Mouse (Mus musculus): ENCODE measurements around the gene Kctd11. TPM values are rescaled to one million over a fixed set of nuclear protein-coding genes. Genes with fewer than 3 reads are reported as not detected.

The Kctd11 gene
- total RNA-seq, 2 experiments from 2014 or later: 1.3 to 1.5 TPM

DNA sequence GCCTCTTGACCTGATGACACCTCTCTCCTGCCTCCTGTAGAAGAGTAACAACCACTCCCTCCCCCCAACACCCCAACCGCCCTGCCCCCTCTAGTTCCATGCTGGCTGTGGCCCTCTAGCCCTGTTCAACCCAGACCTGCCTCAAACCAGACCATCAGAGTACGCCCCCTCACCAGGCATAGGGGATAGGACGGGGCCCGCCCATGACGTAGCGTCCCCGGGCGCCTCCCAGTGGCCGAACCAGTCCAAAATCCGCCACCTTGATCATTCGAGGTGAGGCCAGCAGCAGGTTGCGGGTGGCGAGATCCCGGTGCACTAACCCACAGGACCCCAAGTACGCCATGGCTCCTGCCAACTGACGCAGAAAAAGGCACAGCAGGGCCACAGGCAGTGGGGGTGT lies 25.9 kb downstream of the Kctd11 start:
- no peak for DNase-seq (ENCODE audit: extremely low spot score in 1 of 2, low spot score in 2 of 2)
- no peak overlapping the region for H3K4me3 ChIP-seq
- TF ChIP-seq CTCF (IDR thresholded peaks at IDR 0.05): peak; percentile 46
- H3K27ac ChIP-seq: no peak overlapping the region
- intact Hi-C loops (cut with DNase I): no loop called here

DNA sequence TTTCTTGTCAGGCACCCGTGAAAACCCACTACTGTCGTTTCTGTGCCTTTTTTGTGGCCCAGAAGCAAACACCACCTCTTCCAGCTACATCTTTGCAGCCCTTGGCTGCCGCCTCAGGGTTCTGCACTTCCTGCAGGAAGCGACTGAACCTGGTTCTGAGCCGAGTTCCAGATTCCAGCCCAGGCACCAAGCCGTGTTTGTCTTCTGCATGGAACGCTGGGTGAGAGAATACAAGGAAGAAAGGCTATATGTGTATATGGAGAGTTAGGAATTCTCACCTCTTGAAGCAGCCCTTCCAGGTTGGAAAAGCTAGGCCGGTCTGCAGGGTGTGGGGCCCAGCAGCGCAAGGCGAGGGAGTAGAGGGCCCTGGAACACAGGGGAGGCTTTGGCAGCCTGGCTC lies 26.5 kb downstream of the Kctd11 start:
- intact Hi-C loops (cut with DNase I): no loop called here
- no peak for TF ChIP-seq CTCF (IDR thresholded peaks at IDR 0.05)
- DNase-seq (ENCODE audit: extremely low spot score in 1 of 2, low spot score in 2 of 2): no peak
- no peak overlapping the region for H3K27ac ChIP-seq
- no peak overlapping the region for H3K4me3 ChIP-seq

DNA sequence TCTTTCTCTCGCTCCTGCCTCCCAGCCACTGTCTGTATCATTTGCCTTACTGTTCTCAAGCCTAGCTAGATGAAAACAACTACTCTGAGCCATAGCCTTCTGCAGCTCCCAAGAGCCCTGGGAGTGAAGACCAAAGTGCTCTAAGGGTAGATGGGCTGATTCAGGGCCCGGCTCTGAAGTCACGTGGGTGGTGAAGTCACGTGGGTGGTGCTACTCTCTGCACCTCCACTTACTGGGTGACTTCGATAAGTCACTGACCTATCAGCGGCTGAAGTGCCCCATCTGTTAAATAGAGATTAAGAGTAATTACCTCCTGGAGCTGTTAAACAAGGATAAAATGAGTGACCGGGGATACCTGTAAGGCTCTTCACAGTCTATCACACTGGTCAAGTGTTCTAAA lies 27.2 kb downstream of the Kctd11 start:
- DNase-seq (ENCODE audit: extremely low spot score in 1 of 2, low spot score in 2 of 2): no peak
- H3K4me3 ChIP-seq: no peak overlapping the region
- intact Hi-C loops (cut with DNase I): no loop called here
- TF ChIP-seq CTCF (IDR thresholded peaks at IDR 0.05): no peak
- no peak overlapping the region for H3K27ac ChIP-seq

DNA sequence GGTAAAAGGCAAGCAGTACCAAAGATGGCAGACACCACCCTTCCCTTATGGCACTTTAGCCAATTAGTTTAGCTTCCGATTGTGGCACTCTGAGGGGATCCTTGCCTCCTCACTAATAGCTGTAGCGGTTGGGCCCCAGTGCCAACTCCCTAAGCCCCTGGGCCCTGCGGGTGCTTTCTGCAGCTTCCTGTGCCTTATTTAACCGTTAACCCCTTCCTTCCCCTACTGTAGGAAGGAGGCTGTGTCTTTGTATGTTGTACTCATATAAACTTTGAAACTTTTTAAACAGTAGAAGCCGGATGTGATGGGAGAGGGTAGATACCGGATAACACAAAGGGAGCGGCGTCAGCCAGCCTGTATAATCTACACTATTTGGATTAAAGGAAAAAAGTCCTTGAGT lies 30.5 kb downstream of the Kctd11 start:
- no peak for DNase-seq (ENCODE audit: extremely low spot score in 1 of 2, low spot score in 2 of 2)
- intact Hi-C loops (cut with DNase I): no loop called here
- TF ChIP-seq CTCF (IDR thresholded peaks at IDR 0.05): no peak
- no peak overlapping the region for H3K4me3 ChIP-seq
- H3K27ac ChIP-seq: no peak overlapping the region

DNA sequence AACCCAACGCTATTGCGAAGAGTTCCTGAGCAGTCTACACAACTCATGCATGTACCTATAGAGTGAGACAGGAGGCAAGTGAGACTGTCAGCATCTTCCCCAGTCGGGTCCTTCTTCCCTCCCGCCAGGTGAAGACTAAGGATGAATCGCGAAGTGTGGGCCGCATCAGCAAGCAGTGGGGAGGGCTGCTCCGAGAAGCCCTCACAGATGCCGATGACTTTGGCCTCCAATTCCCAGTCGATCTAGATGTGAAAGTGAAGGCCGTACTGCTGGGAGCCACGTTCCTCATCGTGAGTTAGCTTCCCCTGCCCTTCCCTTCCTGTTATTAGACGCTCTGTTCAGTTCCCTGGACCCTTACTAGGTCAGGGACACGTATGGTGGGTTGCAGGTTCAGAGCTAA lies 31.3 kb downstream of the Kctd11 start:
- intact Hi-C loops (cut with DNase I): no loop called here
- no peak for DNase-seq (ENCODE audit: extremely low spot score in 1 of 2, low spot score in 2 of 2)
- TF ChIP-seq CTCF (IDR thresholded peaks at IDR 0.05): no peak
- H3K27ac ChIP-seq: no peak overlapping the region
- no peak overlapping the region for H3K4me3 ChIP-seq

DNA sequence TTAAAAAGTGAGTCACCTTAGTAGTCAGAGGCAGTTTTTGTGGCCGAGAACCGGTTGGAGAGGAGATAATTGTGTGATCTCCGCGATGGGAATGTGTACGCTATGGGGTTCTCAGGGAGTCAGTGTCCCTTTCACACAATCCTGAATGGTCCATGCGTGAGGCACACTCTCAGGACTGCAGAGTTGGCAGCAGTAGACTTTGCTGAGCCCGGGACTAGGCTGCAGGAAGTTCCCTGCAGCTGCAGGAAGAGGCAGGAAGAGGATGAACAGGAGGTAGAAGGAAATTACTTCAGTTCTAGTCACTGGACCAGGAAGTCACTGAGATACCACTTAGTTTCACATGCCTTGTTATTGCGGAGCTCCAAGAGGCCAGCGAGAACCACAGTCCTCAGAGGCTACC lies 32.1 kb downstream of the Kctd11 start:
- intact Hi-C loops (cut with DNase I): no loop called here
- TF ChIP-seq CTCF (IDR thresholded peaks at IDR 0.05): no peak

DNA sequence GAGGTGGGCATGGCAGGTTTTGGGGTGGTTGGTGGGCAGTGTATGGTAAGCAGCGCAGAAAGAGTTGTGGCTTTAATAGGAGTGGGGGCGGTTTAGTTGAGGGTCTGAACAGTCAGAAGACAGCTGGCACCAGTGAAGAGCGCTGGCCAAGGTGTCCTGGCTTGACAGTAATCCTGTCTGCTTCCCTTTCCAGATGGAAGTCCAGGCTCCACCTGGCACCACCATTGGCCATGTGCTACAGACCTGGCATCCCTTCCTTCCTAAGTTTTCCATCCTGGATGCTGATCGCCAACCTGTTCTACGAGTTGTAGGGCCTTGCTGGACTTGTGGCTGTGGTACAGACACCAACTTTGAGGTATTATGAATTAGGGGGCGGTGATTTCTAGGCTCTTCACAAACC lies 33.2 kb downstream of the Kctd11 start:
- Histone ChIP-seq H3K4me3 (no peak overlapping the region), H3K27ac (no peak overlapping the region)
- DNase-seq (ENCODE audit: extremely low spot score in 1 of 2, low spot score in 2 of 2): no peak
- no peak for TF ChIP-seq CTCF (IDR thresholded peaks at IDR 0.05)
- intact Hi-C loops (cut with DNase I): no loop called here

More for the DNA sequence above, 32.1 kb downstream of the Kctd11 start:
- Histone ChIP-seq H3K27ac (no peak overlapping the region), H3K4me3 (no peak overlapping the region)
- DNase-seq (ENCODE audit: extremely low spot score in 1 of 2, low spot score in 2 of 2): no peak

DNA sequence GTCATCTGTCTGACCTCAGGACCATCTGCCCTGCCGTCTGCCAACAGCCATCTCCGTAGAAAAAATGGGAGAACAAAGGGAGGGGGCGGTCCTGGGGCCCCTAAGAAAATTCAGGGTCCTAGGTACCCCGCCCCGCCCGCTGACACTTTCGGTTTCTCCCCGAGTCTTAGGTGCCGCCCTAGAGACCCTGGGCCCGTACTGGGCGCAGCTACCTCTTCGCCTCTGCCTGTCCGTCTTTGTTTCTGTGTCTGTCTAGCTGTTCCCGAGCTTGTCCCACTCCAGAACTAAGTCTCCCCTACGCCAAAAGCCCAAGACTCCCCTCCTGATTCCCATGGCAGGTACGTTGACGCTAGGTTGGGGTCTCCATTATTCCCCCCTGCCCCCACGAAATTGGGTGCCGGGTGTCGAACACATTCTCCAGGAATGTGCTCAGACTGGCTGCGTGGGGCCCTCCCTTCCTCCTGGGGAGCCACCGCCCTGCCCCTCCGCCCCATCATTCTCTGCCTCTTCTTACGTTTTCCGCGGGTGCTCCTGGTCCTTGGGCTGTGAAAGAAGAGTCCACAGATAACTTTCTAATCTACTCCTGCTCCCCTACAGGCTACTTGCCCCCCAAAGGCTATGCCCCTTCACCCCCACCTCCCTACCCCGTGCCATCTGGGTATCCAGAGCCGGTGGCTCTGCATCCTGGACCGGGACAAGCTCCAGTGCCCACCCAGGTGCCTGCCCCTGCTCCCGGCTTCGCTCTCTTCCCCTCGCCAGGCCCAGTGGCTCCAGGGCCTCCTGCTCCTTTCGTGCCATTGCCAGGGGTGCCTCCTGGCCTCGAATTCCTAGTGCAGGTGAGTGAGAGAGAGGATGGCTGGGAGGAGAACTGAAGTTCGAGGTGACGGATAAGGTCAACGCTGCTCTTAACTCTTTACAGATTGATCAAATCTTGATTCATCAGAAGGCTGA lies 34.2 kb downstream of the Kctd11 start:
- TF ChIP-seq CTCF (IDR thresholded peaks at IDR 0.05): no peak
- intact Hi-C loops (cut with DNase I): no loop called here
- no peak for DNase-seq (ENCODE audit: extremely low spot score in 1 of 2, low spot score in 2 of 2)
- Histone ChIP-seq H3K4me3 (peak overlapping the region; percentile 82), H3K27ac (peak overlapping the region; percentile 88)

DNA sequence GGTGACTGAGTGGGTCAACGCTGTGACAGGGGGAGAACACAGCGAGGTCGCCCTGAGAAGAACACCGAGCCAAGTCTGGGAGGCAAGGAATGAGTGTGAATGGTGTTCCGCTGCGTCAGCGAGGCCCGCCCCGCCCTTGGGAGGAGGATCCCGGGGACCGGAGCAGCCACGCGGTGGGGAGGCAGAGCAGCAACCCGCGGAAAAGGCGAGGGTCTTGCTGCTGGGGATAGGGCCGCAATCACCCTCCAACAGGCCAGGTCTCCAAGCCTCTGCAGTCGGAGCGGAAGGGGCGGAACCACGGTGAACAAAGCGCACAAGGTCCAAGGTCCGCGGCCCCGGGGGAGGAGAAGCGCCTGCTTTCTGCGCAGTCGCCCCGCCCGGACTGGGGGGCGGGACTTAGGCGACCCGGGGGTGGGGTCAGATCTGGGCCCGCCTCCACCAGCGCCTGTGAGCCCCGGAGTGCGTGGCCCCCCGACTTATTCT lies 35.0 kb downstream of the Kctd11 start, which contains the start of gene Plscr3:
Gene Plscr3, plus strand, starts transcription at position 179 of the 483 bp plus-strand sequence.
- no peak for TF ChIP-seq CTCF (IDR thresholded peaks at IDR 0.05)
- Histone ChIP-seq H3K27ac (peak within 1 kb of the TSS; percentile 88), H3K4me3 (peak within 1 kb of the TSS; percentile 82)
- intact Hi-C loops (cut with DNase I): no loop called here
- DNase-seq (ENCODE audit: extremely low spot score in 1 of 2, low spot score in 2 of 2): peak; percentile 87 to 90

DNA sequence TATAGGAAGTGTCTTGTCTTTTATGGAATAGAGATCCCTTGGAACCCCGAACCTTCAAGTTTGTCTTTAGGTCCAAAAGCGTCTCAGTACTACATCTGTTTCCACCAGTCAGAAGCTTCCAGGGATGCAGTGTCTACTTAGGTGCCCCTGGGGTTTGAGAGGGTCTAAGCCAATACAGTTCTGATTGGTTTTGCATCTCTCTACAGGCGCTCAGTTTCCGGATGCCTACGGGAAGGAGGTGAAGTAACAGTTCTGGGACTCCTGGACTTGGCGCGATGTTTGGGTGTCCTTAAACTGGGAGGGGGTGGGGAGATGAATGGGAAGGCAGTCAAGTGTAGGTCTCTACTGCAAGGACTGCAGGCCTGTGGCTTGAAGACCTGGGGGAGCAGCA lies 42.5 kb downstream of the Kctd11 start:
- Histone ChIP-seq H3K4me3 (peak overlapping the region; percentile 67), H3K27ac (peak overlapping the region; percentile 94)
- intact Hi-C loops (cut with DNase I): loop anchor here (5.0 kb wide), 2 partner anchors 64 to 156 kb away; partner anchors contain the start of genes 2810408A11Rik, Neurl4 and Senp3
- no peak for DNase-seq (ENCODE audit: extremely low spot score in 1 of 2, low spot score in 2 of 2)
- no peak for TF ChIP-seq CTCF (IDR thresholded peaks at IDR 0.05)

DNA sequence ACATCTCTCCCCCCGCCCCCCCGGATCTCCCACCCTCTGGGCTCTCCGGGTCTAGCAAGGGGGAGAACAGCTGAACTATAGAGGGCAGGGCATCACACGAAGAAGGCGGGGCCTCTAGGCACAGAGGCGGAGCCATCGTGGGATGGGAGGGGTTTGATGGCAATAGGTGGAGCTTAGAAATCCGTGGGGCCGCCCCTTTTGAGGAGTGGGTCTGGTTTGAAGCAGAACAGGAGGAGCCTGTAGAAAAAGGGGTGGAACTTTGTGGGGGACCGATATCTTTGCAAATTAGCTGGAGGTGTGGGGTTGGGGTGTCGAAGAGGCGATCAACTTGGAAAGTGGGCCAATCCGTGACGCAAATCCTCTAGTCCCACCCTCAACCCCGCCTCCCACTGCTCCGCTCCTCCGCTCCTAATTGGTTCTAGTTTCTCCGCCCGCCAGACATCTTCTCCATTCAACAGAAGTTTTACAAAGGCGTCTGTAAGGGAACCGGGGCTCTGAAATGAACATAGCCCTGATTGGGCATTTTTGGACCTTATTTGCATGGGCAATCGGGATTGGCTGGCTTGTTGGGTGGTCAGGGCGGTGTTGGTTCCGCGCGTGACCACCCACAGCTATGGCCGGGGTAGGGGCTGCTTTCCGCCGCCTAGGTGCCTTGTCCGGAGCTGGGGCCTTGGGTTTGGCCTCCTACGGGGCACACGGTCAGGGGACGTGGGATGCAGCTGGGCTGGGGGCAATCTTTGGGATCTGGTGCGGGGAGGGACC lies 43.1 kb downstream of the Kctd11 start, which contains the start of gene Tmem256:
Gene Tmem256, plus strand, starts transcription at position 563 of the 762 bp plus-strand sequence.
- peak within 1 kb of the TSS; percentile 67 for H3K4me3 ChIP-seq
- intact Hi-C loops (cut with DNase I): loop anchor here (2.0 to 5.0 kb wide), 4 partner anchors 35 to 156 kb away; partner anchors contain the start of genes 2810408A11Rik, Neurl4 and Senp3
- peak within 1 kb of the TSS; percentile 95 for H3K27ac ChIP-seq
- TF ChIP-seq CTCF (IDR thresholded peaks at IDR 0.05): no peak
- peak; percentile 93 to 95 for DNase-seq (ENCODE audit: extremely low spot score in 1 of 2, low spot score in 2 of 2)

DNA sequence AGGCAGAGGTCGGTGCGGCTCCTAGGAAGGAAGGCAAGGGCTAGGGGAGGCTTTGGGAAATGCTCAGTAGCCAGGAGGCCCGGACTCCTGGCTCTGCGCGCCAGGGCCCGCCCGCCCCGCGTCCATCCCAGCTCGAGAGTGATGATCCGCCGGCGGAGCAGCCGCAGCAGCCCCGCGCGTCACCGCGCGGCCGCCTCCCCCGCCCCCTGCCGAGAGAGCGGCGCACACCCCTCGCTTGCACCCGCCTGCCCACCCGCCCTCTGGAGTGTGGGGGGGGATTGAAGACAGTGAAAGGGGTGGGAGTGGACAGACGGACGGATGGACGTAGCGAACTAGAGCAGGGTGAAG lies 43.6 kb downstream of the Kctd11 start, which contains the start of gene Nlgn2:
Gene Nlgn2, minus strand, starts transcription at position 181 of the 348 bp plus-strand sequence.
- Histone ChIP-seq H3K27ac (peak within 1 kb of the TSS; percentile 95), H3K4me3 (peak within 1 kb of the TSS; percentile 67)
- intact Hi-C loops (cut with DNase I): loop anchor here (2.0 to 5.0 kb wide), 4 partner anchors 35 to 155 kb away; partner anchors contain the start of genes 2810408A11Rik, Neurl4 and Senp3
- TF ChIP-seq CTCF (IDR thresholded peaks at IDR 0.05): no peak; the same call in 1 of the 2 replicates
- peak in 1 of 2 experiments; percentile 82 for DNase-seq (ENCODE audit: extremely low spot score in 1 of 2, low spot score in 2 of 2)
